ENCODE assay signal across 8 mouse cellular contexts in the genomic region with DNA sequence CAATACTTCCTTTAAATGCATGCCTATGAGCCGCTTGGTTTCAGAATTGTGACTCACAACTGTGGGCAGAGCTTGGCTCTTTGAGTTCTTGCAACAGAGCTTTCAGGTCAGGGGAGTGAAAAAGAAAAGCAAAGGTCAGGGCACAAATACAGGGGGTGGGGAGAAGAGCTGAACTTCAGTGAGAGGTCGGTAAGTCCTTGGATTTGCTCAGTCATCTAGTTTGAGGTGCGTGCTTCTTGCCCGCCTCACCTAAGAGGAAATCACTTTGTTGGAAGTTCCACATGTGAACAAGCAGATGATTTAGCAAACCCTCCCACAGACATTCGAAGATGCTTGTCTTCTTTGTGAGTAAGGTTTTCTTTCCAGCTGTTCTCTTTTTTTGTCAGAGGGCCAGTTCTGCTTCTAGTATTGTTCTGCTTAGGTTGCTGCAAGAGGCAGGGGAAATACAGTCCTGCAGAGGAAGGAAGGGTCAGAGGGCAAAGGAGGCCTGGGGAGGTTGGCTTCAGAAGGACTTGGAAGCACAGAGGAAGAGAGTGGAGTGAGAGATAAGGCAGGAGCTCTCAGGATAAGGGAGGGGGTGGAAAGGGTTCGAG. TPM values are rescaled to one million over a fixed set of nuclear protein-coding genes. Genes with fewer than 3 reads are reported as not detected.
DNase-seq lines count a peak whose midpoint lies in the region; ATAC-seq and TF ChIP-seq lines count a peak whose summit lies in the region.

No protein-coding gene starts in this region.

- peaks cover 6% of the 10 kb centered on the region; the same call in 1 of the 2 replicates for H3K4me1 ChIP-seq in lung, adult 2 months (ENCODE audit: control insufficient read depth, insufficient read depth, low read length)
- H3K4me1 ChIP-seq in intestine, embryonic 16.5 days (ENCODE audit: control insufficient read depth, insufficient read depth, low read length), result peaks cover 6% of the 10 kb centered on the region; the same call in 1 of the 2 replicates

- peak; percentile 10 to 30 for DNase-seq in lung, adult 18-20 months
- no peak for DNase-seq in lung, adult 2 months
- DNase-seq in embryo, embryonic 9.5 days (ENCODE audit: extremely low spot score), result peak; percentile 69
- peak; percentile 5 for DNase-seq in lung, postnatal 14 days
- no peak for DNase-seq in left cerebral cortex, postnatal 25 days (ENCODE audit: low spot score in 2 of 2)
- DNase-seq in thymus, postnatal 10 days (ENCODE audit: low spot score in 2 of 2), result no peak
- no peak for DNase-seq in cerebellum, adult 18-20 months

- intact Hi-C loops in left cerebral cortex, postnatal 25 days (cut with DNase I), result no loop called here

- no peak for TF ChIP-seq POLR2A in lung, adult 2 months (IDR thresholded peaks at IDR 0.05; ENCODE audit: borderline replicate concordance, extremely low read depth, low read depth, low read length)

- H3K27ac ChIP-seq in intestine, embryonic 16.5 days (ENCODE audit: low read length), result no peak overlapping the region

- H3K9ac ChIP-seq in intestine, embryonic 16.5 days (ENCODE audit: low read depth, low read length), result no peak overlapping the region

- 26% methylated on average over 6 of the region's 6 CpGs for WGBS in lung, adult 2 months
- WGBS in intestine, embryonic 16.5 days, result 46% methylated on average over 6 of the region's 6 CpGs

- TF ChIP-seq CTCF in lung, adult 2 months (IDR thresholded peaks at IDR 0.05; ENCODE audit: insufficient read depth, low read length), result no peak

- no peak overlapping the region for H3K4me2 ChIP-seq in intestine, embryonic 16.5 days (ENCODE audit: low read depth, low read length)

- no peaks in the 10 kb centered on the region for H3K27me3 ChIP-seq in intestine, embryonic 16.5 days (replicated peaks; ENCODE audit: control insufficient read depth, insufficient read depth, low read length)

- H3K36me3 ChIP-seq in intestine, embryonic 16.5 days (ENCODE audit: control insufficient read depth, insufficient read depth, low read length), result no peaks in the 10 kb centered on the region

- no peak overlapping the region for H3K4me3 ChIP-seq in lung, adult 2 months (replicated peaks; ENCODE audit: extremely low read depth, low read depth, low read length)
- no peak overlapping the region for H3K4me3 ChIP-seq in intestine, embryonic 16.5 days (ENCODE audit: low read length)

- ATAC-seq in intestine, embryonic 16.5 days, result peak; percentile 63

- H3K9me3 ChIP-seq in intestine, embryonic 16.5 days (ENCODE audit: control insufficient read depth, low read length), result no peaks in the 10 kb centered on the region

RNA-seq across cellular contexts. Expression of gene Gtdc1, which starts 25.5 kb away (rescaled TPM):
- polyA plus RNA-seq in lung, adult 2 months (2012; rRNA removed), result 2.4 and 5.9 TPM in 2 replicates
- 6.6 and 9.2 TPM in 2 replicates for polyA plus RNA-seq in intestine, embryonic 16.5 days (2015; fragmentation: Nextera tagmentation; extraction: Ambion mirVana)
- total RNA-seq in left cerebral cortex, postnatal 25 days (2021), result 10 to 100 TPM; 79.8 to 82.3 TPM

Comparison
In these comparisons a context has a peak if more than half of its experiments do, and no peak if none do; other contexts are left out.
1. DNase-seq: peak in lung, adult 18-20 months (2 of 2), embryo, embryonic 9.5 days (single experiment) and lung, postnatal 14 days (single experiment); none in lung, adult 2 months (single experiment), left cerebral cortex, postnatal 25 days (0 of 2), thymus, postnatal 10 days (0 of 2) and cerebellum, adult 18-20 months (0 of 2).